Mouse (Mus musculus) kidney, adult 9 months (tissue): ENCODE measurements around the gene Card6.
A peak's percentile ranks its signal among the peaks of the same experiment; 100 is the strongest.
"Not testable (repeated sequence)": the region's sequence is repeated elsewhere in the genome, so short reads cannot be mapped to it uniquely, and the experiment has no call there.

Source experiments
- DNase-seq: peaks from one replicate; pipeline ENCODE4 v3.0.0; 2022

Card6 gene

GRCm38 (mm10) chr15:5107686-5108654, at the start of gene Card6:
Card6 (minus strand) TSS chr15:5108539.
- DNase-seq = peak; percentile 33

GRCm38 (mm10) chr15:5157386-5157785, 49.0 kb upstream of the Card6 start:
- no peak for DNase-seq

DNA sequence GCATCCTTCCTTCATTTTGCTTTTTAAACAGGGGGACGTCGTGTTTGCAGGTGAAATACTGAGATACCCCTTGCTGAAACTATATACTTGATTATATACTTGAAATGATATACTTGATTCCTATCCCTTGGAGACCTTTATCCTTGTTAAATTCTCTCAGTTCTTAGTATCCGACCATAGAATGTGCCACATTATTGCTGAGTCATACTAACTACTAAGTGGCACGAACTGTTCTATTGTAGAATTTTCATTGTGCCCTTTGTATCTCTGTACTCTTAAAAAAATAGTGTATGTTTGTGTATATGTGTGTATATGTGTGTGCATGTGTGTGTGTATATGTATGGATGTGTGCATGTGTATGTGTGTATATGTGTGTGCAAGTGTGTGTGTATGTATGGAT, 48.0 kb upstream of the Card6 start:
- DNase-seq = no peak

DNA sequence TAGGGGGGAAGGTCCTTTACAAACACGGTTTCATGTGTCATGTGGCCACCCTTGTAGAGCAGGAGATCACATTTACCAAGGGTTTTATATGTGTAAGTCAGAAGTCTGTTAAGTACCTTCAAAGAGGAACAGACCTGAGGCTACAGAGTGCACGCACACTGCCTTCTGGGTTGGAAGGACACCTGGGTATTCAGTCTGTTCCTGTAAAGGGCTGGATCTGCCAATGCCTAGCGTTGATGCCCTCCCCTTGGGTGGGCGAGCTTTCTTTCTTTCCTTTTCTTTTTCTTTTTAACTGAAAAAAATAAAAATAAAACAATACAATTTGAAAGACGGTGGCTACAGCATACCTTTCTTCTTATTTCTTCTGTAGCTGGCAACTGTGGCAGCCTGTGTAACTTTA, 46.8 kb upstream of the Card6 start:
- DNase-seq = no peak

DNA sequence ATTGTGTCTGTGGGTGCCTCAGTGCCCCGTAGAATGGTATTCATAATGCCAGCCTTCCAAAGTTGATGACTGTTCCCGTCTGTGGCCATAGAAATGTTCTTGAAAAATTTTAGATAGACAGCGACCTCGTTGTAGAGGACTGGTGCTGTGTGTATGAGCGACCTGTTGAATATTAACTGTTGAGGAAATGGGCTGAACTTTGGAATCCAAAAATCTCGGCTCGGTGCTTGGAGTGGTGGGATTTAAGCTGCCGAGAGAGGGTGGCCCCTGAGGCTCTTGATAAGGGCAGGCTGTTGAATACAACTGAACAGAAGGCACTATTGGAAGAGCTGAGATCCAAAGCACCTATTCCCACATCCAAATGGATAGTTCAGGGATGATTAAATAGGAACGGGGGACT, 46.3 kb upstream of the Card6 start:
- DNase-seq = peak; percentile 42

DNA sequence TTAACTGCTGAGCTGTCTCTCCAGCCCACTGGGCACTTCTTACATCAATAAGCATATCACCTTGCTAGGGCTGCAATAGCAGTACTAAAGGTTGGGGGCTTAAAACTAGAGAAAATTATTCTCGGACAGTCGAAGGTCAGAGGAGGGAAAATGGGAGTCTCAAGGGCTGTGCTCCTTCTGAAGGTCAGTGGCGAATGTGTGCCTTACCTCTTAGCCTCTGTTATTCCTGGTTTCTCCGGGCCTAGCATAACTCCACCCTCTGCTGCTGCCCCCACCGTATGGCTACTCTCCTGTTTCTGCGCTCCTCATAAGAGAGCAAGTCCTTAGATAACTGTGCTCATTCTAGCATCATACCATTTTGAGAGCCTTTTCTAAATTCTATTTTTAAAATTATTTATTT, 43.8 kb upstream of the Card6 start:
- DNase-seq = no peak

DNA sequence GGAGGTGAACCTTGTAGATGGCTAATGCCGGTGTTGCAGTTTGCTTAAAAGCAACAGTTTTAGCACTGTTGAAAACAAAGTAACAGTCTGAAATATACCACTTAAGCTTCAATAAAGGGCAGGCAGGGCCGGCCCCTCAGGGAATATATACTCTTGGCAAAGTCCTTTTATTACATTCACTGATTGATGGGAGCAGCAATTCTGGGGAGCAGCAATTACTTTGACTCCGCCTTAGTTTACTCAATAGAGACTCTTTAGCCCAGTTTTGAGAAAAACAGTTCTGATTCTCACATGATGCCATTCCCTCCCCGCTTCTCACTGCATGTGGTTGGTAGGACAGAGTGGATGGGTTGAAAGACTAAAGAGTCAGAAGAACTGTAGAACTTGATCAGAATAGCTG, 40.8 kb upstream of the Card6 start:
- no peak for DNase-seq

GRCm38 (mm10) chr15:5145196-5145945, 37.0 kb upstream of the Card6 start:
- no peak for DNase-seq

DNA sequence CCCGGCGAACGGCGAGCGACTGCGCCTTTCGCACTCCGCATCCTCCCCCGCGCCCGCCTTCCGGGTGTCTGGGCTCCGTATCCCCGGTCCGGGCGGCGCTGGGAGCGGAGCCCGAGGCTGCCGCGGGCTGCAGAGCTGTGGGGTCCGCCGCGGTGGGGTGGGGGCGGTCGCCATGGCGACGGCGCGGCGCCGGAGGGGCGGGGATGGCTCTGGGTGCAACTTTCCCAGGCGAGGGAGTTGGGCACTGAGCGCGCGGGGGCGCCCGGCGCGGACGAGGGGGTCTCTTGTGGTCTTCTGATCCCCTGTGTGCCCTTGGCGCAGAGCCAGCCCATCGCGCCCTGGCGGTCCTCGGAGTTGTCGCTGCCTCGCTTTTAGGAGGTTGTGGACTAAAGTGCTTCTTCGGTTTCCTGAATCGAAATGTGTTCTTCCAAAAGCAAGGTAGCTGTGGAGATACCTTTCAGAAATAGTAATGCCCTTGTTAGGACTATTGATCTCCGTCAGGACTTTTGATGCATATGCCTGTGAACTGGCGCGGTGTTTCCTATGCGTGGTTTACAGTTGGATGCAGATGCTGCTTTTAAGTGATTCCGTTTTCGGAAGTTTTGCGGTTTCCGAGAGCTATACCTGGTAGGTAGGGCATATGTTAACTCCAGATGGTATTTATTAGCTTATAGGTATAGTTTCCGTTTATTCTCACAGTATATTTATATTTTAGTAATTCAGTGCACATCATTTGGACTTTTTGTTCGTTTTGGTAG, 35.9 kb upstream of the Card6 start:
- DNase-seq = peak; percentile 54

DNA sequence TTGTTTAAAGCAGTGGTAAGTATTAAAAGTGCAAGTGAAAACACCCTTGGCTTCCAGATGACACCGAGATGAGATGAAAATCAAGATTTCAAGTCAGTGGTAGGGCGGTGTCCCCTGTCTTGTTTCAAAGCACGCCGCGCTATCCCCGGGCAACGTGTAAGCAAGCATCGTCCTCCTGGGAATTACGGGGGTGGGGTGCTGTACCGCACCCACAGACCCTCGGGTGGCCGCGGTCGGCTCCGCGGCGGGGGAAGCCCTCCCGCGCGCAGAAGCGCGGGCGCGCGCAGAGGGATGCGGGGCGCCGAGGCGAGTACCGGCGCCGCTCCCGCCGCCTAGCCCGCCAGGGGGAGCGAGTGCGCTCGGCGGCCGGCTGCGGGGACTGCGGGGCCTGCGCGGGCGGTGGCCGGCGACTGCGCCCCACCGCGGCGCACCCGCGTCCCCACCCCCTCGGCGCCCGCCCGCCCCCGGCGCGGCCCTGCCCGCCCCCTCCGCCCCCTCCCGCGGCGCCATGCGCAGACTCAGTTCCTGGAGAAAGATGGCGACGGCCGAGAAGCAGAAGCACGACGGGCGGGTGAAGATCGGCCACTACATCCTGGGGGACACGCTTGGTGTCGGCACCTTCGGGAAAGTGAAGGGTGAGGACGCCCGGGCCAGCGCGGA, 35.2 kb upstream of the Card6 start, which contains the start of gene Prkaa1:
Prkaa1 (plus strand) TSS at position 501 of the 660 bp plus-strand sequence.
- DNase-seq = peak; percentile 62

DNA sequence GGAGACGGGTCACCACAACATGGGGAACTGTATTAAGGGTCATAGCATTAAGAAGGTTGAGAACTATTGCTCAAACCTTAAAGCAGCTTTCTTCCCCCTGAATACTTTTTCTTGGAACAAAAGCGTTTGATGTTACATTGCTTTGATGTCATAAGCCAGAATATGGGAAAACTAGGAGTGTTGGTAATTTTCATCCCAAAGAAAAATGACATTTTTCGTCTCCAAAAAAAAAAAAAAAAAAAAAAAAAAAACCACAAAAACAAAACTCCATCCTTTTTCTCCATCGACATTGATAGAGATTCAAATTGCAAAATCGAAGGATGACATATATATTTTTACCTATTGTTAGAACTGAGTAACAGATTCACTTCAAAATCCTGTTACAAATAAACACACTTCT, 34.4 kb upstream of the Card6 start:
- no peak for DNase-seq

GRCm38 (mm10) chr15:5142047-5142446, 33.7 kb upstream of the Card6 start:
- DNase-seq = no peak

DNA sequence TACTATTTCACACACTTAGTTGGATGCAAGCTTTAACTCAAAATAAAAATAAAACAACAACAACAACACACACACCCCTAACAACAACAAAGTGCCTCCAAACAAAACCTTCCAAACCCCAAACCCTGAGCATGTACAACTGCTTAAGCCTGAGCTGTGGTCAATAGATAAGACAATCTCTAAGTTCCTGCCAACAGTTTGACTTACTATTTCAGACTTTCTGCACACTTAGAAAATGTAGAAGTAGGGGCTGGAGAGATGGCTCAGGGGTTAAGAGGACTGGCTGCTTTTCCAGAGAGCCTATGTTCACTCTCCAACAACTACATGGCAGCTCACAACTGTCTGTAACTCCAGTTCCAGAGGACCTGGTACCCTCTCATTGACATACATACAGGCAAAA, 32.0 kb upstream of the Card6 start:
- DNase-seq = no peak

- DNase-seq = no peak
Observed at GRCm38 (mm10) chr15:5139863-5140262, 31.5 kb upstream of the Card6 start.

GRCm38 (mm10) chr15:5139366-5139765, 31.0 kb upstream of the Card6 start:
- DNase-seq = no peak

- no peak for DNase-seq
Observed at GRCm38 (mm10) chr15:5138021-5138856, 29.9 kb upstream of the Card6 start.

GRCm38 (mm10) chr15:5134945-5135483, 26.7 kb upstream of the Card6 start:
- DNase-seq = no peak

DNA sequence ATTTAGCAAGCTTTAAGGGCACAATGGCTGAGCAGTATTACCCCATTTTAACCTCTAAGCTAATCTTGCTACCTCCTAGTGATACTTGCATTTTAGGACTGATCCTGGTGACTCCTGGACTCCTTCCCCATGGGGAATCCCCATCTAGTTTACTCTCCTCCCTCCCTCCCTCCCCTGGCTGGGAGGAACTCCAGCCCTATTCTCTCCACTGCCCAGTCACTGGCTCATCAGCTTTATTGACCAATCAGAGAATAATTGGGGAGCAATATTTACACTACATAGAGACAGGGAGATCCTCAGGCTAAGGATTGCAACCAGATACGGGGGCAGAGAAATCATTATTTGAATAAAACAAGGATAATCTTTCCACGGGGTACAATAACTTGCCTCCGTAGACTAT, 25.8 kb upstream of the Card6 start:
- DNase-seq = no peak

DNA sequence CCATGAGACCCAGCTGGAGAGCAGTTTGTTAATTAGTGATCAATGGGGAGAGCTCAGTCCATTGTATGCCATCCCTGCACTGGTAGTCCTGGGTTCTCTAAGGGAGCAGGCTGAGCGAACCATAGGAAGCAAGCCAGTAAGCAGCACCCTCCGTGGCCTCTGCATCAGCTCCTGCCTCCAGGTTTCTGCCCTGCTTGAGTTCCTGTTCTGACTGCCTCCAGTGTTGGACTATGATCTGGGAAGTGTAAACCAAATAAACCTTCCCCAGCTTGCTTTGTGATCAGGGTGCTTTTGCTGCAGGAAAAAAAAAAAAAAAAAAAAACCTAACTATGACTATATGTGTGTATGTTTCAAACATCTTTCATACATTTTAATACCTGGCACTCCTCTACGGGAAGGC, 25.0 kb upstream of the Card6 start:
- DNase-seq = no peak

DNA sequence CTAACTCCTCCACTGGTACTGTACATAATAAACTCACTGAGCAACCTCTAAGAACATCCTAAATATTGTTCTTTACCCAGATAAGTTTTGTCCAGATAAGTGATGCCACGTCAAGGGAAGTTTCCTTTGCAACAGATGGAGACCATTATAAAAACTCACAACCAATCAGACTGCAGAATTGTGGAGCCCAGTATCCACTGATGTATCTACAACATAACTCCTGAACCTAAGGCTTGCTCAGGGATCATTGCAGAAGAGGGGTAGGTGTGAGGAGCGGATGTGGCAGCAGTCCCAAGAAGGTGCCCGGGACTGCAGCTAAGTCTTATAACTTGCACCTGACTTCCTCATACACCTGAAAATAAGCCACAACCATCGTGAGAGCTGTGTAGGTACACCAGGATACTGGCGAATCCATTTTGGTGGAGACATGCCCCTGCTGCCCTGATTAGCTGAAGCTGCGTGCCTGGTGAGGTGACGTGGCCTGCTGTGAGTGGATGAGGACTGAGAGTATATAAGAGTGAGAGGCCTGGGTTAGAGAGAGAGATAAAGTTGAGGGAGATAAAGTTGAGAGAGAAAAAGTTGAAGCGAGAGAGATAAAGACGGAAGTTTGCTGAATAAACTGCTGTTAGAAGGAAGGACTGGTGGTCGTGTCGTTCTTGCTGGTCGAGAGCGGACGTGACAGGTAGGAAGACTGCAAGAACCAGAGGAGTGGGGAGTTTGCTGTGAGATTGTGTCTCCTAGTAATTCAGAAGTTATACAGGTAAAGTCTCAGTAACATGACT, 22.7 kb upstream of the Card6 start:
- not testable (repeated sequence) for DNase-seq
